Mouse (Mus musculus) liver, embryonic 13.5 days (tissue): ENCODE measurements around the gene Rab6b. TPM values are rescaled to one million over a fixed set of nuclear protein-coding genes. Genes with fewer than 3 reads are reported as not detected.

Source experiments
- ATAC-seq: fragments of 200-750 bp; cut with Nextera tagmentation; 2 replicates; pipeline ENCODE4 v1.8.0; 2017; ENCODE audit warnings: low read depth, mild to moderate bottlenecking, moderate number of reproducible peaks, moderate library complexity
- DNase-seq: peaks from one replicate; pipeline ENCODE4 v3.0.0; 2022
- H3K27ac ChIP-seq: fragments of 300-500 bp; sonication (generic); 2 replicates; pipeline ENCODE4 v1.5.1; 2015; ENCODE audit warnings: moderate library complexity, mild to moderate bottlenecking, inconsistent platforms
- H3K27me3 ChIP-seq: fragments of 300-500 bp; sonication (generic); 2 replicates; pipeline ENCODE4 v1.6.1; 2015; ENCODE audit warnings: mild to moderate bottlenecking, inconsistent platforms
- H3K36me3 ChIP-seq: fragments of 300-500 bp; sonication (generic); 2 replicates; pipeline ENCODE4 v1.6.1; 2015; ENCODE audit warnings: mild to moderate bottlenecking, inconsistent platforms
- H3K4me1 ChIP-seq: fragments of 300-500 bp; sonication (generic); replicated peaks from 2 replicates; pipeline ENCODE4 v1.6.1; 2015; ENCODE audit warnings: inconsistent platforms
- H3K4me2 ChIP-seq: fragments of 300-500 bp; sonication (generic); 2 replicates; pipeline ENCODE4 v1.6.1; 2015; ENCODE audit warnings: inconsistent platforms, mild to moderate bottlenecking, moderate library complexity
- H3K4me3 ChIP-seq: fragments of 300-500 bp; sonication (generic); replicated peaks from 2 replicates; pipeline ENCODE4 v1.5.1; 2015; ENCODE audit warnings: mild to moderate bottlenecking, inconsistent platforms
- H3K9ac ChIP-seq: fragments of 300-500 bp; sonication (generic); 2 replicates; pipeline ENCODE4 v1.6.1; 2015; ENCODE audit warnings: mild to moderate bottlenecking, inconsistent platforms
- H3K9me3 ChIP-seq: fragments of 300-500 bp; sonication (generic); replicated peaks from 2 replicates; pipeline ENCODE4 v1.6.1; 2016; ENCODE audit warnings: inconsistent platforms
- WGBS: fragments of 180-500 bp; shearing (Covaris S2); methylation state at CpG from one replicate; pipeline ENCODE4 v1.1.7; 2015; ENCODE audit not compliant: insufficient replicate concordance; 5-methylcytosine and 5-hydroxymethylcytosine counted together
- polyA plus RNA-seq: library from polyadenylated mRNA; unstranded; fragments of >200 nt; fragmentation: Nextera tagmentation; extraction: Ambion mirVana; gene quantifications from 2 replicates; pipeline ENCODE4 v1.2.1, GENCODE M21; 2015

Gene Rab6b
- polyA plus RNA-seq, 1 experiment from 2014 or later: 0.18 TPM

DNA sequence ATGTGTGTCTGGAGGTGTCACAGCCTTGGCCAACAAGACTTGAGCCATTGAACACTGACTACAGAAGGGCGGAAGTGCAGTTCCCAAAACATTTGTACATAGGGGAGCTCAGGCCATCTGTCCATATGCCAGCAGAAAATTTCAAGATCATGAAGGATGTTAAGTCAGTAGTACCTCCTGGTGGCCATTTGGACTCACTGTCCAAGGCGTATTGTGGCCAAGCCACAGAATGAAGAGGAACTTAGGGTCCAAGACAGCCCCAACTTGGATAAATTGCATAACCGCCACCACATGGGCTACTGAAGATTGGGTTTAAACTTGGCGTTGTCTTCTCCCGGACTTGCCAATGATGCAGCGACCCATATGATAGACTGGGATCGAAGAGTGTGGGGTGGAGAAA lies 64.1 kb downstream of the Rab6b start:
- no peaks in the 10 kb centered on the region for H3K9me3 ChIP-seq
- H3K27me3 ChIP-seq: 0 out of 2 replicates have a peak, but pooled peaks cover 2% of the 10 kb centered on the region
- no peak overlapping the region for H3K27ac ChIP-seq
- ATAC-seq: no peak
- no peaks in the 10 kb centered on the region for H3K36me3 ChIP-seq
- H3K4me1 ChIP-seq: peaks cover 7% of the 10 kb centered on the region
- no peak overlapping the region for H3K9ac ChIP-seq
- 77% methylated on average over 7 of the region's 7 CpGs for WGBS
- DNase-seq: no peak
- H3K4me3 ChIP-seq: no peak overlapping the region
- no peak overlapping the region for H3K4me2 ChIP-seq

DNA sequence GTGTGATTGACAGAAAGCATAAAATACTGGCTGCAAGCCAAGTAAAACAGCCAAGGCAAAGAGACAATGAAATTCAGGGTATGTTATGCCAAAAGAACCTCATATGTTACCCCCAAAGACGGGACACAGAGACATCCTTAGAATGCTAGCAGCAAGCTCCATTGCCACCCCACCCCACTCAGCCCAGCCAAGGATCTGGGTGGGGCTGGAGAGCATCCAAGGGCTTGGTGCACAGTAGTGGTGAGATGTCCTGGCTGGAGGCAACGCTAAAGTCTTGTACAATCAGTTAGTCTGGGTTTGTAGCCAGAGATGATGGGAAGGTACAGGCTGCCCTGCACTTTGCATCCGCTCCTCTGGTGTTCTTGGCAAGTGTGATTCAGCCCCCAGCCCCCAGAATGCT lies 68.7 kb downstream of the Rab6b start:
- DNase-seq (no peak), ATAC-seq (peak; percentile 39)
- Histone ChIP-seq H3K36me3 (no peaks in the 10 kb centered on the region), H3K4me3 (peak overlapping the region; percentile 58), H3K27me3 (no peaks in the 10 kb centered on the region), H3K4me1 (peaks cover 19% of the 10 kb centered on the region), H3K9me3 (no peaks in the 10 kb centered on the region), H3K4me2 (peak overlapping the region; percentile 73), H3K27ac (no peak overlapping the region), H3K9ac (peak overlapping the region; percentile 67)
- 54% methylated on average over 3 of the region's 3 CpGs for WGBS

DNA sequence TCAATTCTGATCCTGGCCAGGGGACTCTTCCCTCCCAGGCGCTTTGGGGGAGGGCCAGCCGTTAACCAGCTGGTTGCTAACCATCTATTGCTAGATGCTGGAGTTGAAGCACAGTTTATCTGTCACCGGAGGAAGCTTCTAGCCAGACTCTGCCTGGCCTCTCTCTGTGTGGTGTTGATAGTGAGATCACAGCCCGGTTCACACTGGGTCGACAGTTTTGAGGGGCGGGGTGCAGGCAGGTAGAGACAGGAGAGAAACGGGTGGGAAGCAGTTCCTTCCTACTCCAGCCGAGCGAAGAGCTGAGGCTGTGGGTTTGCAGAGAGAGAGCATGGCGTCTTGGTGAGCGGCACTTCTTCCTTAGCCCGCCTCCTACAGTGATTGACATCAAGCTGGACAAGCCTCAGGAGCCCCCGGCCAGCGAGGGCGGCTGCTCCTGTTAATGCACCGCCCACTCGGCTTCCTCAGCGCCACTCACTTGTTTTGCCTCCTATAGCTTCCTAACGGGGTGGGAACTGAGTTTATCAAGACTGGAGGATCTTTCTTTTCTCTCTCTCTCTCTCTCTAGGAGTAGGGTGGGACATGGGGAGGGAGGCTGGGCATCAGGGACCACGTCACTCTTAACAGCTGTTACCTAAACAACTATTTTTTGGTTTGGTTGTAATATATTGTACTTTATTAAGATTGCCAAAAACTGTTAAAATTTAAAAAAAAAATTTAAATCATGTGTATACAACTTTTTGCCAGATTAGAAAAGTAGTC lies 69.4 kb downstream of the Rab6b start:
- H3K4me2 ChIP-seq: peak overlapping the region; percentile 73
- DNase-seq (peak; percentile 70), ATAC-seq (peak; percentile 92)
- H3K36me3 ChIP-seq: no peaks in the 10 kb centered on the region
- H3K9me3 ChIP-seq: no peaks in the 10 kb centered on the region
- peak overlapping the region; percentile 67 for H3K9ac ChIP-seq
- H3K27me3 ChIP-seq: no peaks in the 10 kb centered on the region
- H3K4me3 ChIP-seq: peak overlapping the region; percentile 58
- H3K27ac ChIP-seq: peak overlapping the region; percentile 64
- H3K4me1 ChIP-seq: peaks cover 19% of the 10 kb centered on the region
- WGBS: 1% methylated on average over 20 of the region's 20 CpGs

DNA sequence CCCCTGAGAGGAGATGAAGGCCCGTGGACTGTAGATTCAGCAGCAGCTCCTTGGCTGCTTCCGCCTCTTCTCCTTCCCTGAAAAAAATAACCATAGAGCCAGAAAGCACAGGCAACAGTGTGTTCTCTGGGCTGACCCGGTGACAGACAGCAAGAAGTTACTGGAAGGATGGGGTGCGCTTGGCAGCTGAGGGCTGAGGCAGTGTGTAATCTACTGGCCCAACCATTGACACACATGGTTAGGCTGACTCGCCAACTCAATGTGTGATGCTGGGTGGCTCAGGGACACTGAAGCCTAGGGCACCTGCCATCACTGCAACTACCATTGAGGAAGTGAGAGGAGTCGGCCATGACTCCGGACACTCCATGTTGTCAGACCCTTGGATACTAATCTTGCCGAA lies 70.3 kb downstream of the Rab6b start:
- 75% methylated on average over 8 of the region's 8 CpGs for WGBS
- H3K36me3 ChIP-seq: no peaks in the 10 kb centered on the region
- H3K4me1 ChIP-seq: peaks cover 19% of the 10 kb centered on the region
- no peak overlapping the region for H3K9ac ChIP-seq
- ATAC-seq (no peak), DNase-seq (no peak)
- H3K9me3 ChIP-seq: no peaks in the 10 kb centered on the region
- no peaks in the 10 kb centered on the region for H3K27me3 ChIP-seq
- no peak overlapping the region for H3K4me2 ChIP-seq
- H3K4me3 ChIP-seq: no peak overlapping the region
- H3K27ac ChIP-seq: no peak overlapping the region

DNA sequence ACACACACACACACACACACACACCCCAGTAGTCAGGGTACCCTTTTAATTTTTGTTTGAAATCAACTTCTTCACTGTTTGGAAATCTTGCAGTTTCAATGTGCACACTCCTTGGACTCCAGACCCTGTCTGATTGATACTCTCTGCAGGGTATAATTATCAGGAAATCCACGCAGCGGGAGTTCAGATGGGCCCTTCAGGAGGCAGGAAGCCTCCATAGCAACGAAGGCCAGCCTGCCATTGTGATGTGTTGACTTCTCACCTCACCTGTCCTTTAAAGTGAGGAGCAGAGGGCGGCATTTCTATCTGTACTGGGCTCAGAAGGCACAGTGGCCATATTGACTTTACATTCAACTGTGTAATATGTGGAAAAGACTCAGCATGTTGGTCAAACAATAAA lies 73.3 kb downstream of the Rab6b start:
- H3K27me3 ChIP-seq: no peaks in the 10 kb centered on the region

GRCm38 (mm10) chr9:103185946-103186345 lies 74.4 kb downstream of the Rab6b start:
- H3K4me1 ChIP-seq: peaks cover 9% of the 10 kb centered on the region
- 79% methylated on average over 8 of the region's 8 CpGs for WGBS
- no peak for ATAC-seq
- no peak overlapping the region for H3K4me3 ChIP-seq
- no peaks in the 10 kb centered on the region for H3K9me3 ChIP-seq
- H3K27ac ChIP-seq: no peak overlapping the region
- no peak for DNase-seq
- no peaks in the 10 kb centered on the region for H3K27me3 ChIP-seq
- peaks cover 32% of the 10 kb centered on the region for H3K36me3 ChIP-seq
- no peak overlapping the region for H3K9ac ChIP-seq
- H3K4me2 ChIP-seq: no peak overlapping the region

More for the DNA sequence above, 73.3 kb downstream of the Rab6b start:
- DNase-seq (no peak), ATAC-seq (no peak)
- no peak overlapping the region for H3K27ac ChIP-seq
- WGBS: 50% methylated on average over 4 of the region's 4 CpGs
- peaks cover 19% of the 10 kb centered on the region for H3K4me1 ChIP-seq
- no peaks in the 10 kb centered on the region for H3K9me3 ChIP-seq
- H3K36me3 ChIP-seq: peaks cover 21% of the 10 kb centered on the region
- H3K4me2 ChIP-seq: no peak overlapping the region
- H3K4me3 ChIP-seq: no peak overlapping the region
- no peak overlapping the region for H3K9ac ChIP-seq

- Histone ChIP-seq H3K4me2 (no peak overlapping the region), H3K27me3 (no peaks in the 10 kb centered on the region), H3K36me3 (peaks cover 39% of the 10 kb centered on the region), H3K4me3 (no peak overlapping the region), H3K9me3 (no peaks in the 10 kb centered on the region), H3K9ac (no peak overlapping the region), H3K27ac (no peak overlapping the region), H3K4me1 (peaks cover 3% of the 10 kb centered on the region; the same call in 1 of the 2 replicates)
- 77% methylated on average over 9 of the region's 9 CpGs for WGBS
- DNase-seq (no peak), ATAC-seq (no peak)
Observed at GRCm38 (mm10) chr9:103186747-103187146, 75.2 kb downstream of the Rab6b start.

DNA sequence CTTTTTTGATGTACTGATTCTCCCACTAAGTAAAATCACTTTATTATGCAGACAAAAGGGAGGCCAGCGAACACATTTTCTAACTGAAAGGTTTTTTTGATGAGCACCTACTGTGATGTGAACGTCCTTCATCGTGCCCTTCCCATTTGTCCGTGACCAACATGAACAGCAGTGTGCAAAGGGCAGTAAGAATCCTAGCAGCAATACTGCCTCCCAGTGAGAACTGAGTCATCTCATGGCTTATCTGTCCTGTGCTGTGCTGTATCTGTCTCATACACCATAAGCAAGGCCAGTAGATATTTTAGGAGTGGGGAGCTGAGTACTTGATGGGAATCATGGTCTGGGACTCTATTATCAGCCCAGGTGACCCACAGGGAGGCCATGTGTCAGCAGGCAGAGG lies 76.8 kb downstream of the Rab6b start:
- Histone ChIP-seq H3K36me3 (peaks cover 56% of the 10 kb centered on the region), H3K4me2 (no peak overlapping the region), H3K9ac (no peak overlapping the region), H3K27me3 (no peaks in the 10 kb centered on the region), H3K4me1 (no peaks in the 10 kb centered on the region), H3K27ac (no peak overlapping the region), H3K4me3 (no peak overlapping the region), H3K9me3 (no peaks in the 10 kb centered on the region)
- no peak for DNase-seq
- ATAC-seq: no peak
- WGBS: 83% methylated on average over 4 of the region's 4 CpGs

- H3K9ac ChIP-seq: peak within 1 kb of the TSS; percentile 90
- ATAC-seq (peak; percentile 98), DNase-seq (peak; percentile 87)
- H3K4me1 ChIP-seq: peaks cover 26% of the 10 kb centered on the region
- no peaks in the 10 kb centered on the region for H3K27me3 ChIP-seq
- under 1% methylated on average over 45 of the region's 45 CpGs for WGBS
- peaks cover 20% of the 10 kb centered on the region for H3K36me3 ChIP-seq
- no peaks in the 10 kb centered on the region for H3K9me3 ChIP-seq
- peak within 1 kb of the TSS; percentile 76 for H3K4me3 ChIP-seq
- peak within 1 kb of the TSS; percentile 78 for H3K4me2 ChIP-seq
- peak within 1 kb of the TSS; percentile 60 for H3K27ac ChIP-seq
Observed at GRCm38 (mm10) chr9:103201561-103202260, 90.1 kb downstream of the Rab6b start, which contains the start of gene Srprb. Srprb (minus strand) TSS chr9:103202137.

DNA sequence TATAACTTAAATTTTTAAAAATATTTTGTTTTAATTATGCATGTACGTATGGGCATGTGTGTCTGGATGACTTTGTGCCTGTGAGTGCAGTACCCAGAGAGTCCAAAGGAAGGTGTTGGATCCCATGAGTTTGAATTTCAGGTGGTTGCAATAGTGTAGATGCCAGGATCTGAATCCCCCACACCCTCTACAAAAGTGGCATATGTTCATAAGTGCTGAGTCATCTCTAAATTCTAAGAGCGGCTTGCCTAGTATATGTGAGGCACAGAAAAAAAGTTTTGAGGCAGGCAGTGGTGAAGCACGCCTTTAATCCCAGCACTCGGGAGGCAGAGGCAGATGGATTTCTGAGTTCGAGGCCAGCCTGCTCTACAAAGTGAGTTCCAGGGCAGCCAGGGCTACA lies 94.2 kb downstream of the Rab6b start:
- H3K4me1 ChIP-seq: peaks cover 29% of the 10 kb centered on the region
- H3K4me3 ChIP-seq: no peak overlapping the region
- DNase-seq (no peak), ATAC-seq (no peak)
- H3K4me2 ChIP-seq: no peak overlapping the region
- peak overlapping the region; percentile 58; the same call in 1 of the 2 replicates for H3K27ac ChIP-seq
- H3K36me3 ChIP-seq: peaks cover 3% of the 10 kb centered on the region; the same call in 1 of the 2 replicates
- no peak overlapping the region; the same call in 1 of the 2 replicates for H3K9ac ChIP-seq
- 0 out of 2 replicates have a peak, but pooled peaks cover 3% of the 10 kb centered on the region for H3K27me3 ChIP-seq
- 69% methylated on average over 5 of the region's 5 CpGs for WGBS
- no peaks in the 10 kb centered on the region for H3K9me3 ChIP-seq

DNA sequence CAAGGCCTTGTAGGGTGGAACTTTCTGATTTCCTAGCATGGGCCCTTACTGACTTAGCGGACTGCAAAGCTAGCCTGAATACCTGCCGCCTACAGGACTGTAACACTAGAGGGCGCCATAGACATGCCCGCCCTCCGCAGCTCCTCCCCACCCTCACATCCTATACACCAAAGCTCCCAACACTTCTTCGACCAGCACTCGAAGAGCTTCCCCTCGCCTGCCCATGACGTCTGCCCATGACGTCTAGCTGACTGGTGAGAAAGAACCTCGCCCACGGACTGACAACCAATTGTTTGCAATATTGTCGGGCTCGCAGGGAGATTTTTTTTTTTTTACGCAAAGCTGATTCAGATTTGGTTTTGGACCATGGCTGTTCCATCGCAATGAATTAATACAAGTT lies 96.3 kb downstream of the Rab6b start:
- H3K36me3 ChIP-seq: peaks cover 3% of the 10 kb centered on the region; the same call in 1 of the 2 replicates
- ATAC-seq: peak; percentile 79
- WGBS: 11% methylated on average over 16 of the region's 16 CpGs
- no peaks in the 10 kb centered on the region for H3K9me3 ChIP-seq
- DNase-seq: peak; percentile 60
- no peak overlapping the region for H3K27ac ChIP-seq
- H3K4me1 ChIP-seq: peaks cover 17% of the 10 kb centered on the region
- no peak overlapping the region for H3K4me3 ChIP-seq
- H3K27me3 ChIP-seq: 0 out of 2 replicates have a peak, but pooled peaks cover 3% of the 10 kb centered on the region
- no peak overlapping the region for H3K9ac ChIP-seq
- H3K4me2 ChIP-seq: peak overlapping the region; percentile 26
